Mouse (Mus musculus) left cerebral cortex, adult 2 months (tissue): ENCODE measurements around the gene Palld. TPM values are rescaled to one million over a fixed set of nuclear protein-coding genes. Genes with fewer than 3 reads are reported as not detected.

Source experiments
- DNase-seq, 2 experiments: peaks; one replicate each; pipeline ENCODE4 v3.0.0; 2021 to 2022; ENCODE audit warnings: low spot score in 2 of 2, mixed read lengths in 1 of 2; ENCODE audit errors: extremely low spot score in 1 of 2
- H3K27ac ChIP-seq: fragments of 200-600 bp; 2 replicates; pipeline ENCODE4 v1.8.1; 2022
- H3K4me3 ChIP-seq: fragments of 200-600 bp; 2 replicates; pipeline ENCODE4 v1.8.1; 2022
- CTCF ChIP-seq: fragments of 200-600 bp; IDR thresholded peaks from 2 replicates; pipeline ENCODE4 v1.8.1; 2022; ENCODE audit warnings: antibody characterized with exemption, mild to moderate bottlenecking, moderate library complexity
- intact Hi-C: fragments of 180-260 bp; cut with DNase I; formaldehyde crosslinking; loops from one replicate; pipeline ENCODE4 v1.15.1; 2025
- total RNA-seq, 2 experiments: library from RNA; stranded (reverse); gene quantifications; 2 replicates each; pipeline ENCODE4 v1.2.3; 2021

Gene Palld
- total RNA-seq, 2 experiments from 2014 or later, result 4.1 to 4.9 TPM

DNA sequence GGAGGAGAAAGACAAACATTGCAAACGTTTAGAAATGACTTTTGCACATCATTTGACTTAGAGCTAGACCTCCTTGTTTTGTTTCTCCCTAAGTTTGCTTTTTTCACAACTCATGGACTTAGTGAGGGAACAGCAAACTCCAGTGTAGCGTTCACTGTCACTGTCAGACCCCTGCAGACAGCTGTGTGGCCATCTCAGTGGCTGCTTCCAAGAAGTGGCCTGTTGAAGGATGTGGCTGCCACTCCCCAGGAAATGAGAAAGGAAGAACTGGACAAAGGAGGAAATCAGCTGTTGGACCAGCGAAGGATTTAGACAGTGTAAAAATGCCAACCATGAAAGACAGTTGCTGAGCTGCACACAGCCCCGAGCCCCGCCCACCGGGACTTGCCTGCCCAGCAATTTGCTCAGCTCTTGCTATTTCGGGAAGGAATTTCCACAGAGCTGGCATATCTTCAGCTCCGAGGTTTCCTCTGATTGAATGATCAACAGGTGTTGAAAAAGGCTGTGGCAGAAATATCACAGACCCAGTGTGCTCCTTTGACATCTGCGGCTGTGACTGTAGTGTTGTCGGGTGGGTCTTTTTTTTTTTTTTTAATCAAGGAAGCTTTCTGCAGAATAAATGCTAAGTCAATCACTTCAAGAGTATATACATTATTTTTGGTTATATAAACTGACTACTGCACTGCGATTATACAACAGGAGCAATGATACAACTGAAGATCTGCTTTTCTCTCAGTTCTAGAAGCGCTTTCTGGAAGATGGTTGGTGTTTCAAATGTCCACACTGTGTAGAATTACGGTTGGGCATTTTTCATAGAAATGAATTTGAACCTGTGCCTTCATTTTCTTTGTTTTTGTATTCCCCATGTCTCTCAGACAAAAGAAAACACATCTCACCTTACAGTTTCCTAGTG is 6.1 kb upstream of the Palld start:
- no peak for TF ChIP-seq CTCF
- no peak for DNase-seq
- intact Hi-C loops, result no loop called here
- Histone ChIP-seq H3K4me3 (no peak overlapping the region), H3K27ac (no peak overlapping the region)

DNA sequence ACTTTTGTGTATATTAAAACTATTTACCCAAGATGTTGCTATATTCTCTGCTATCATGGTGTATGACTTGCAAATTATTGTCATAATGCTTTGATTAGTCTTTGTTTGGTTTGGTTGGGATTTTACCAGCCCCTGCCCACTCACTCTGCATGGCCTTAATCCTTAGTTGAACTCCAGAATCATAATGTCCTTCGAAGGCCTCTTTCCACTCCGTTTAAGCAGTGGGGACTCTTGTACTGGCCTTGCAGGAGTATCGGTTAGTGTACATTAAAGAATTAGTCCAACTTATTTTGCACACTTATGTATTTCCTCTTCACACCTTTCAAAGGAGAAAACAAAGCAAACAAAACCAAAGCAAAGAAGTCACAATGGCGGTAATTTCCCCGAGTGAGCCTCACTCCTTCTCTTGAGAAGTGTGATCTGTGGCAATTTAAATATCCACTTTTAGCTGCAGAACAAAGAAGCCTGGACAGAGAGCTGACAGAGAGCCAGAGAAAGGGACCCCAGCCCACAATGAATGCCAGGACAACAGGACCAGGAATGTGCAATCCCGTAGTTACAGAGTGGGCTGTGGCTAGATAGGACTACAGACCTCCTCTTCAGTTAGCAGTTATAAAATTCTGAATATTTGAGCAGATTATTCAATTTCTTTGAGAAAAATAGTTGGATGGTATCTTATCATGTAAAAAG is 1.3 kb downstream of the Palld start:
- no peak for TF ChIP-seq CTCF
- no peak for DNase-seq
- Histone ChIP-seq H3K4me3 (no peak overlapping the region), H3K27ac (no peak overlapping the region)
- intact Hi-C loops, result no loop called here

DNA sequence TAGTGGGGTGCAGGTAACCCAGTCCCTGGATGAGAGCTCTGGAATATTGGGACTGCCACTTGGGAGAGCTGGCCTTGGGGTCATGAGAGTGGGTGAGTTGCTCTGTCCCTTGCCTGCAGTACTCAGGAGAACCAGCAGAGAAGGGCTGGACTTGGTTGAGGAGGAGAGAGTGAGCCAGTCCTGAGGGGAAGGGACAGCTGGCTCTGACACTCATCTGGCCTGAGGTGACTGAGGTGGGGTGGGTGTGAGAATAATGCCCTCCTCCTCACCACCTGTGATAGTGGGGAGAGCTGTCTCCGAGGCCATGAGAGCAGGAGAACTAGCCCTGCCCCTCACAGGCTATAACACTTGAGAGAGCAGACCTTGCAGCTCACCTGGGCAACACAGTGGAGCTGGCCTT is 5.1 kb downstream of the Palld start:
- intact Hi-C loops, result no loop called here
- no peak overlapping the region for H3K27ac ChIP-seq

DNA sequence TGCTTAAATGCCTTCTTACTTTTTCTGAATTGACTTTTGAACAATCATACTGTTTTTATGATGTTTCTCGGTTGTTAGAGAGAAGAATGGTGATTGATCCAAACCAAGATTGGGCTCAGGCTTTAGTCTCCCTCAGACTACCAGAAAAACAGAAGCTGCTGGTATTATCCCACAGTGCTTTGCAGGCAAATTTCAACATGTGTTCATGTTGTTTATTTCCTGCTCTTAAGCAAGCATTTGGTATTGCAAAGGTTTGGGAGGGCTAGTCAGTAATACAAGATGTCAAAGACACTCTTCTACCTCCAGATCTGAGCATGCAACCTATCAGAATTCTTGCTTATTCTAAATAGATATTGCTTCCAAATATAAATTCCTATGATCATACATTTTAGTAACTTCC is 5.7 kb downstream of the Palld start:
- DNase-seq, result no peak
- TF ChIP-seq CTCF, result no peak
- Histone ChIP-seq H3K27ac (no peak overlapping the region), H3K4me3 (no peak overlapping the region)
- intact Hi-C loops, result no loop called here

More for the DNA sequence above, 5.1 kb downstream of the Palld start:
- DNase-seq, result no peak
- H3K4me3 ChIP-seq, result no peak overlapping the region
- no peak for TF ChIP-seq CTCF

DNA sequence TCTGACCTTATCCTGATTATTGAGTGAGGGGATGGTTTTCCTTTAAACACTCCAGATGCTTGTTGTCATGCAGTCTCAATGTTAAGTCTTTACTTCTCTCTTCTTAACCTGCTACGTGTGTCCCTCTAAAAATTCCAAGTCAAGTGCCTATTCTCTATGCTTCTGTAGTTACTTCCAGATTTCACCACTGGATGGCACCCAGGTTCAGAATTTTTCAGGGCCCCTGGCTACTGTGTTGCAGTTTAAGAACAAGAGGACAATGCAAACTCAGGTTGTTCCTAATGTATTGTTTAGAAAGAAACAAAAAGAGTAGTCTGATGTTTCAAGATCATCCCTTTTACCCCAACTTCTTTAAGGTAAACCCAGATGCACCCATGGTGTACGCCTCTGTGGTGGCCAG is 8.4 kb downstream of the Palld start:
- no peak overlapping the region for H3K27ac ChIP-seq
- intact Hi-C loops, result loop anchor here (1.0 to 5.0 kb wide), 2 partner anchors 166 to 1983 kb away; no protein-coding TSS in a partner anchor

DNA sequence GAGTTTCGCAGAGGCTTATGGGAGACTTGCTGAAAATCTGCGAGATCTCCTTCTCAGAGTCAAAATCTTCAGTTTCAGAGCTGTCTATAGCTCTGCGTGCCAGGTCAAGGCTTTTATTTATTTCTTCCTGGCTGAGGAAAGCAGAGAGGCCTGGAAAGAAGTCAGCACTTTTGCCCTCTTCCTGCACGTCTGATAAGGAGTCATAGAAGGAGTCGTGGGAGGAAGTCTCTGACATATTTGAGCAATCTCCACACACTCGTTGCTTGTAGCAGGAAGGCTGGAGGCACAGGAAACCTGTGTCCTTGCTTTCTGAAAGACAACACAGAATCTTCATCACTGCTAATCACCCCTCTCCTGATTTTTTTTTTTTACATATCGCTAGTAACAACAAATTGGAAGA is 24.9 kb downstream of the Palld start:
- intact Hi-C loops, result loop anchor here (5.0 kb wide), 1 partner anchor 355 kb away; no protein-coding TSS in a partner anchor
- TF ChIP-seq CTCF, result no peak
- Histone ChIP-seq H3K27ac (no peak overlapping the region), H3K4me3 (no peak overlapping the region)
- DNase-seq, result no peak

More for the DNA sequence above, 8.4 kb downstream of the Palld start:
- peak; percentile 58 to 63 for DNase-seq
- TF ChIP-seq CTCF, result peak; percentile 71
- H3K4me3 ChIP-seq, result no peak overlapping the region

- Histone ChIP-seq H3K27ac (no peak overlapping the region), H3K4me3 (no peak overlapping the region)
- TF ChIP-seq CTCF, result peak; percentile 72
- peak; percentile 44 to 49 for DNase-seq
- intact Hi-C loops, result loop anchor here (1.0 to 5.0 kb wide), 2 partner anchors 335 to 353 kb away; no protein-coding TSS in a partner anchor
Observed at GRCm38 (mm10) chr8:61875290-61875689, 27.2 kb downstream of the Palld start.

- Histone ChIP-seq H3K27ac (no peak overlapping the region), H3K4me3 (no peak overlapping the region)
- intact Hi-C loops, result loop anchor here (5.0 kb wide), 1 partner anchor 177 kb away; no protein-coding TSS in a partner anchor
- no peak for DNase-seq
- TF ChIP-seq CTCF, result no peak
Observed at GRCm38 (mm10) chr8:61873994-61874393, 28.5 kb downstream of the Palld start.

- intact Hi-C loops, result no loop called here
- H3K4me3 ChIP-seq, result no peak overlapping the region
- DNase-seq, result no peak
- H3K27ac ChIP-seq, result no peak overlapping the region
- no peak for TF ChIP-seq CTCF
Observed at GRCm38 (mm10) chr8:61868481-61868880, 34.0 kb downstream of the Palld start.

GRCm38 (mm10) chr8:61866920-61867319 is 35.6 kb downstream of the Palld start:
- intact Hi-C loops, result no loop called here
- TF ChIP-seq CTCF, result no peak
- H3K4me3 ChIP-seq, result no peak overlapping the region
- DNase-seq, result no peak
- no peak overlapping the region for H3K27ac ChIP-seq

DNA sequence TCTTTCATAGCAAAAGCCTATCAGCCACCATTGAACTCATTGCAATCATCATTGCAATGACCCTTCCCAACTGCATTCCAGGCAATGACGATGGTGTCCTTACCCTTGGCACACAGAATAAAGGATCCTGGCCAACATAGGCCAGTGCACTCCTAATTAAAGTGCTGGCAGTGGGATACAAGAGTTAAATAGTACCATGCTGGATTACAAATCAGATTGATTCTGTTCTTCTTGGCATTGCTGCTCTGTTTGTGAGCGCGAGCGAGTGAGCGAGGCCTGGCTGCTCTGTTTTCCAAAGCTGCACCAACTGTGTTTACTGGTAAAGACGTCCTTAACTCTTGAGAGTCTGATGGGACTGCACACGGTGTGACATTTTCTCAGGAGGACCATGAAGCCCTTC is 37.1 kb downstream of the Palld start:
- no peak overlapping the region for H3K27ac ChIP-seq
- intact Hi-C loops, result no loop called here
- no peak overlapping the region for H3K4me3 ChIP-seq
- TF ChIP-seq CTCF, result no peak
- no peak for DNase-seq

DNA sequence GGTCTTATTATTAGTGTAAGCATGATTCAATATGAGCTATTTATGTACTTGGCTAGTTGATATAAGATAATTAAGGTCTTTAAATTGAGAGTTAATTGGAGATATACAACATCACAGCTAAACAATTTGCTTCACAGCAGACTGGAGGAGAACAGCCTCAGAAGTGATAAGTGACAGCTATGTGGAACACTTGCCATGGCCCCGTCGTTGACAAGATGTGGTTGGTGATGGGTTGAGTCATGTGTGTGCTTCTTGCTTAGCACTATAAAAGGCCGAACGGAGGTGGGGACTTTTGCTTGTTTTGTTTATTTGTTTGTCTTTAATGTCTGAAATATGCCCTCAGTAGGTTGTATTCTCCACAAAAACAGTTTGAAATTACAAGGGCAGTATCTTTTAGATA is 51.2 kb downstream of the Palld start:
- Histone ChIP-seq H3K4me3 (no peak overlapping the region), H3K27ac (no peak overlapping the region)
- DNase-seq, result no peak
- intact Hi-C loops, result no loop called here
- TF ChIP-seq CTCF, result no peak
